Mouse (Mus musculus) CH12F3 (cell line): ENCODE measurements around the gene Tmem156.

Experiments used
- in situ Hi-C: fragments of 300-500 bp; cut with MboI; formaldehyde crosslinking; loops from 2 replicates; pipeline ENCODE4 v1.14.3; 2020; ENCODE audit warnings: low sequenced_read_pairs

The Tmem156 gene

DNA sequence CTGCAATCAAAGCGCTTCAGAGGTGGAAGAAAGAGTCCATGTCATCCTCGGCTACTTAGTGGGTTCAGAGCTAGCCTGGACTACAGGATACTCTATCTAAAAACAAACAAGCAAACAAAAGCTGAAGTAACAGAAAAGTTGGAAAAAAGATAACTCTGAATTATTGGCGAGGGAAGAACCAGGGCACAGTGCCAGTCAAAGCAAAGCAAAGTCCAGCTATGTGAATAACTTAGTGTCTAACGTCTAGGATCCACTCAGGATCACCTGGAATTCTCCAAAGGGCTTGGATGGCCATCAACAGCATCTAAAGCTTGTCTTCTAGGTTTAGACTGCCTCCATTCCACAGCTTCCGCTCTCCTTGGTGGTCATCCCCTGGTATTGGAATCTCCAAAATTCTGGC, 5.5 kb upstream of the Tmem156 start:
- in situ Hi-C loops, result no loop called here

DNA sequence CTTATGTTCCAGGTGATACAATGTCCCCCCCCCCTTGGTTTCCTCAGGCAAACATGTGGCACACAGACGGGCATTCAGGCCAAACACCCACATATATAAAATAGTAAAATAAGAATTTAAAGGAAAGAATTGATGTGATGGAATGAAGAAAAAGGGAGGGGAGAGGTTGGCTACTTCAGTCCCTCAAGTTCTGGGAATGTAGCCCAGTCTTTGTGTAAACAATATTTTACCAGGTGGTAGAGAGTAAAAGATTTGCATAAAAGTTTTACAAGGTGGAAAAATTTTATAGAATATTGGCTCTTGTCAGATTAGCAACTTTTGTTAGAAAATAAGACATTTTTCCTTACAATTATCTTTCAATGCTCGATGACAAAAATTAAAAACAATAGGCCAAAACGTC, 4.9 kb upstream of the Tmem156 start:
- in situ Hi-C loops, result no loop called here

DNA sequence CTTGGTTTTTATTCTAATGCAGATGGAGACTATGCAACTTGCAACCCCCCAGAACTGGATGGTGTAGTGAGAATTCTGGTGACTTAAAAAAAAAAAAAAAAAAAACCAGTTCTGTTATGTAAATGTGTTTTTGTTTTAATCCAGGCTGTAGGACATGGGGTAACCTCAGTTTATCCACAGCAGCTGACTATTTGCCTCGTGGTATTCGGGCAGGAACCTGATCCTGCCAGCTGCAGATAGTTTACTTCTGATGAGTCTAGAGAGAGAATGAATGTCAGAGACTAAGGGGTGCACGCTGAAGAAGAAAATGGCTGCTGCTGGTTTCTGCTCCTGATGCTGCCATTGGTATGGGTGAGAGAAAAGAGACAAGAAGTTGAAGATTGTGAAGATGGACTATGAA, 4.2 kb upstream of the Tmem156 start:
- in situ Hi-C loops, result no loop called here

DNA sequence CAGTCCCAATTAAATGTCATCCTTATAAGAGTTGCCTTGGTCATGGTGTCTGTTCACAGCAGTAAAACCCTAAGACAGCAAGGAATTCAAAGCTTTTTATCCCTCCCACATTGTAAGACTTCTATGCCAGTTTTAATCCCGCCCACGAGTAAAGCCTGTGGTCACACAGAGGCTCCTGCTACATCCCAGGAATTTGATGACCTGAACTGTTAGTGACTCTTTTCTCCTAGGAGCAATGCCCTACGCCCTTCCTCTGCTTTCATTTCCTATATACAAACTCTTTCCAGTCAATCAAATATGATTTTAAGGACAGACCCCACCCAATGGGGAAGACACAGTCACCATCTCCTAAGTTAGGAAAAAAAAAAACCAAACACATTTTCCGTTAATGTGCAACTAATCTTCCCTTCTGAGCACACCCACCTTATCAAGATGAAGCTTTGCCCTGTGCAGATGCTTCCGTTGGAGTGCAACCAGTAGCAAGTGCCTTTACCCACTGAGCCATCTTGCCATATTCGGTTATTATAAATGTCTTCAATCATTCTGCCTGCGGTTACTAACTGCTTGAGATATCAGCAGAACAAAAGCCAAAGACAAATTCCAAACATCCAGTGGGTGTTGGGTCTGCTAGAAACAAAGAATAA, 3.1 kb upstream of the Tmem156 start:
- in situ Hi-C loops, result no loop called here

DNA sequence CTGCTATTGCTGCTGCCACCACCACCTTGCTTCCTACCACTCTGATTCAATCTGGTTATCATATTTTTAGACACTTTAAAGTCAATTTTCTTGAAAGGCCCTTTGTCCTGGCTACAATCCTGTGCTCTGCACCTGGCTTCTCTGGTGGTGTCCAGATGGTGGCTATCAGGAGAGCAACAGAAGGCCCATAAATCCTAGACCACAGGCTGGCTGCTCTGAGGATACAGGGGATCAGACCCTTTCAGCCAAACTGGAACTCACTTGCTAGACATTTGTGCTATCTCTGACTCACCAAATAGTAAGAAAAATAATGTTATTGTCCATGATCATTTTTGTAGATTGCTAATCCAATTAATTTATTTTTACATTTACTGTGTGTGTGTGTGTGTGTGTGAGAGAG, 1.8 kb upstream of the Tmem156 start:
- in situ Hi-C loops, result no loop called here

DNA sequence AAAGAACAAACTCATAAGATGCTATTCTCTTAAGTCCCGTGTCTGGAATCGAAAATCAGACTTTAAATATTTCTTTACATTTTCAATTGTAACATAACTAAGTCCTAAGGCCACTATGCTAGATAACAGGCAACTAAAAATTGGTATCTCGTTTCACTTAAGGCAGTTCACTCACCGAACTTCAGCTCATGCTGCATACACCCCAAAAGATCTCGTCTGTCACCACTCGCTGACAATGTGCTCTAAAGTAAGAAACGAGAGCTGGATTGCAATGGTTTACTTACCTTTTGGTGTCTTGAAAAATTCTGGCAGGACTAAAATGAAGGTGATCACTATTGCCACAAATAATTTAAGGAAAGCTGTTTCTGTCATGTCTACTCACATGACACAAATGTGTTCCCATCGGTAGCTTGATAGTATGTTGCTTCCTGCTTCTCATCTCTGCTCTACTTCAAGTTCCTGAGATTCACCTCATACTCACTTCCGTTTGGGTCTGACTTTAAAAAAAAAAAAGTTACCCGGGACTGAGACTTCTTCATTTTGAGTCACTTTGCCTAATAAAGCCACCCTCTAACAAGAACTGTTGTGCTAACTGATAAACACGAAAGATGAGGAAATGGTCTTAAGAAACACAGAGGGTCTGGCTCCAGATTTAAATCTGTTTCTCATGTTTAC, 611 bp downstream of the Tmem156 start:
- in situ Hi-C loops, result no loop called here

DNA sequence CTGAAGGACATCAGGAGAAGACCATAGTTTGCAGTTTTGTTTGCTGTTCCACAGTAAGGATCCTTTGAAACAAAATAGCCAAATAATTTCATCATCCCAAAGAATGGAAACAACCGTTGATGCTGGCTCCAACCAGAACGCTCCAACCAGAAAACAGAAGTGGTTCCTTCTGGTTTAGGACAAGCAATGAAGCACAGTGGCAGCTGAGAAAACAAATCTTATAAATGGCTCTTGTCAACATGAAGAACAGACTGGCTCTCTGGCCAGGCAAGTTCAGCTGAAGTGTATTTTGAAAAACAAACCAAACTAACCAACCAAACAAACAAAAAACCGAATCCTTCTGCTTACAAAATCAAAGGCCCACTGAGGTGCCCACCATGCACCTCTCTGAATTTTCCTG, 2.2 kb downstream of the Tmem156 start:
- in situ Hi-C loops, result no loop called here

DNA sequence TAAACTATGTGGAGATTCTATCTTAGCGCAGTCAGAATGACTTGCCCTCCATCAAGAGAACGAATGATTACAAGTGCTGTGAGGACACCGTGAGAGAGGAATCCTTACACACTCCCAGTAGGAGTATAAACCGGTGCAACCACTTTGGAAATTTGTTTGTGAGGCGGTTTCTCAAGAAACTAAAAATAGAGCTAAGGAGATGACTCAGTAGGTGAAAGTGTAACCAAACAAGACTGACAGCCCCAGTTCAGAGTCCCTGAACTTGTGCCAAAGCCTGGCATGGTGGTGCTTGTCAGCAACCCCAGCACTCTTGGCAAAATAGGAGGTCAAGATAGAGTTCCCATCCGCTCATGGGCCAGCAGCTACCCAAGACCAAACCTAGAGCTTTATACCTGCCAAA, 5.4 kb downstream of the Tmem156 start:
- in situ Hi-C loops, result no loop called here

DNA sequence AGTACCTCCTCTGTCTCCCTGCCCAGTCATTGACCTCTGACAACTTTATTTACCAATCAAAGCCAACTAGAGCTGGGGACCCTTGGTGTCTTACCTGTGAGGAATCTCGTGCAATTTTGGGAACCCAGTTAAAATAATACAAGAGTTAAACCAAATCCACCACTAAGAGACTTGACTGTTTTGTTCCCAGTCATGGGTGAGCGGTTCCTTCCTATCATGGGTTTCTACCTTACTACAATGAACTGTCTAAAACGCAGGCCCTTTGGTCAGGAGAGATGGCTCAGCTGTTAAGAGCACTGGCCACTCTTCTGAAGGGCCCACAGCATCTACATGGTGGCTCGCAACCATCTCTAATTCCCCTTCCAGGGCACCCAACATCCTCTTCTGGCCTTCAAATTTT, 10.1 kb downstream of the Tmem156 start:
- in situ Hi-C loops, result no loop called here

DNA sequence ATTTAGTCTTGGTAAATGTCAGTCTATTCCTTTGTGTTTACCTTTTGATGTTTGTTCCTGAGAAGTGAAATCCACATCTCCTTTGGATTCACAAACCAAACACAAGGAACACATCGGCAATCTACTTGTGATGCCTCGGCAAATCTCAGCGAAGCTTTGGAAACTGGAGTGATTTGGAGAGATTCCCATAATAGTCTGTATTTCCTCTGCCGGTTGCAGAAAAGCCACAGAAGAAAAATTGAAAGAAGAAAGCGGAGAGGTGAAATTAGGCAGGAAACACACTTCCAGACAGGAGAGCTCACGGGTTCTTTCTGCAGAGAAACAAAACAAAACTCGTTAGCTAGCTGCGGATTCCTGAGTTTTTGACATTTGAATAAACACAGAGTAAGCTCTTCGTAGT, 12.1 kb downstream of the Tmem156 start:
- in situ Hi-C loops, result no loop called here

DNA sequence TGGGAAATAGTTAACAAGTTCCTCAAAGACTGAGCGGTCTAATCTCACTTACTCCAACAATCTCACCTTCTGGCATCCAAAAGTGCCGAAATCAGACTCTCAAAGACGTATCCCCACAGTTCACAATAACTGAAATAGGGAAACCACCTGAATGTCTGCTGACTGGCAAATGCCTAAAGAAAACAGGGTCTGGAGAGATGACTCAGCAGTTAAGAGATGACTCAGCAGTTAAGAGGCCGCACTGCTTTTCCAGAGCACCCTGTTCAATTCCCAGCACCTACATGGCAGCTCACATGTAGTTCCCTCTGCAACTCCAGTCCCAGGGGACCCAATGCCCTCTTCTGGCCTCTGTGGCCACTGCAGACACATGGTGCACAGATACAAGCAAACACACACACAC, 13.9 kb downstream of the Tmem156 start:
- in situ Hi-C loops, result no loop called here

DNA sequence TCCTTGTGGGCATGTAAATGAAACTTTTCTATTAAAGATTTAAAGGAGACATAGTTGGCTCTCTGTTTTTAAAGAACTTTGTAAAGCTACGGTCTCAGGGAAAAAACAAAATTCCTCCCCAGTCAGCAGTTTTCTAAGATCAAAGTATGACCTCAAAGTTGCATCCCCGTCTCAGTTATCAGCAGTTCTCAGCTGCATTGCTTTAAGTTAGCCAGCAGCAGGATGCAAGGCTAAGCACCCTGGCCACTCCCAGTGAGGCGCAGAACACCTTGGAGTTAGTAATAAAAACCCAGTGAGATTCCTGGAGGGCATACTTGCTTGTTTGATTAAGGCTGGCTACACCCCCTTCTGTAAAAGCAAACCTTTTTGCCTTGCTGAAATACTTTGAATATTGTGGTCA, 15.2 kb downstream of the Tmem156 start:
- in situ Hi-C loops, result no loop called here

DNA sequence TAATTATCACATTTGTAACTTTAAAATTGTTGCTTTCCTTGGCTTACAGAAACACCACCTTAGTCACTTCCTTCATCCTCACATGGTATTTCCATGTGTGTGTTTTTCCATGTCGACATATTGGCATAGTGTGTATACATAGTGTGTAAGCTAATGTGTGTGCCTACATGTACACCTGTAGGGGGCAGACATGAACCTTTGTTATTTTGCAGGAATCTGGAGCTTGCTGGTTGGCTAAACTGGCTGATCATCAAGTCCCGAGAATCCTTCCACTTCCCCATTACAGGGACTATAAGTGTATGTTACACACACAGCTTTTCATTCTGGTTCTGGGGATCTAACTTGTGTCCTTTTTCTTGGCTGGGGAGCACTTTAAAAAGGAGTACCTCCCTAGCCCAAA, 15.8 kb downstream of the Tmem156 start:
- in situ Hi-C loops, result no loop called here

DNA sequence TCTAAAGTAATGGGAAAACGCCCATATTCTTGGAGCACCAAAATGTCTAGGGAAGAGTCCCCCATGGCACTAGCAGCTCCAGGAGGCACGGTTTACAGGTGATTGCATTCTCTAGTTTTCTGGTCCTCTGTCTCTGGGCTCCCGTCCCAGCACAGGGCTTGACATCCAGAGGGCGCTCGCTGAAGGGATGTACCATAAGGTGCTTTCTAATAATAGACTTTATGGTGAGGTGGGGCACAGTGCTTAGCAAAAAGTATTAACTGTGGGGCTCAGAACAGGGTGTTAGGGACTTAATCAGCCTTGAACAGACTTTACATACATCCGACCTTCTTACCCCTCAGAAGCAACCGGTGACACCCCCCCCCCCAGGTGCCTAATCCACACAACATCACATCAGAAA, 17.2 kb downstream of the Tmem156 start:
- in situ Hi-C loops, result no loop called here

DNA sequence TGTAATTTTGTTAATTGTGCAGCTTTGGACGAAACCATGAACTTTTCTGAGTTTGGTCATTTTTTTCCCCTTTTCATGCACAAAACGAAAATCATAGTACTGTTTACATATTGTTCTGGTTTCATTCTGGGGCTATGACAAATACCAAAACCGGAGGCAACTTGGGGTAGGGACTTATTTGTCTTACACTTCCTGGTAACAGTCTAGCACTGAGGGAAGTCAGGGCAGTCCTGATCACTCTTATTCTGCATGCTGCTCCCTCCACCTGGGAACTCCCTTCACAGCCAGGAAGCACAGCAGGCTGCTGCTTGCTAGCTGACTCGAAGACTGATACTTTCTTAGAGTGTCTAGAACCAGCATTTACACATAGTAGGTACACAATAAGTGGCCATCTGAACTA, 18.7 kb downstream of the Tmem156 start:
- in situ Hi-C loops, result no loop called here

DNA sequence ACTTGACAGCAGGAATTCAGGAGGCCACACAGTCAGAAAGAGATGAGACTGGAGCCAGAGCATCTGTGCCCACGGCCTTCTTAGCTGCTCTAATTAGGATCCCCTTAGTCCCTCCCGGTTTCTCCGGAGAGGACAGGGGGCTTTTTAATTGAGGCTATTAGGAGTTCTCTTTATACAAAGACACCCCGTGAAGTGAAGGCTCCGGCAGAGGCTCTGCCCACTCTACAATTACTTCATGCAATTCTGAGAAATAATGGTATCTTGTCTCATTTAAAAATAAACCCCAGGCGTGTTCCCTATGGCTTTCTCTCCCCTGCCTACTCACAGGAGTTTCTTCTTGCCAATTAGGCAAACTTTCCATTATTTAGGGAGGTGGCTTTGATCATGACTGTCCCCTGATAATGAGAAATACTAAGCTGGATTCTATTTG, 20.2 kb downstream of the Tmem156 start:
- in situ Hi-C loops, result no loop called here

DNA sequence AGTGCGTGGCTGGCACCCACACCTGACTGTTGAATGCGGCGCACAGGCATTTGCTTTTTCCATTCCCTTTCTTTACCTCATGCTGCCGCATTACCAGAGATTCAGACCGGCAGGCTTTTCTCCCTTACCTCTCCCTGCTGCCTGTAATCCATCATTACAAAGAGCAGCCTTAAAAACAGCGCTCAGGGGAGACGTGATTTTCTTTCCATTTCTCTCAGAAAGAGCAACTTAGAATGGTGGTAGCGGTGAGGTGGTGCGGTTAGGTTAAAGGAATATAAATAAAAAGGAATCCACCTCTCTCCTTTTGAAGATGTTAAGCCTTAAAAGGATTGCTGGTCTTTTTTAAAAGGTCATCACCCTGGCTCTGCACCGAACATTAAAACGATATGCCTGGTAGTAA, 22.1 kb downstream of the Tmem156 start:
- in situ Hi-C loops, result no loop called here

DNA sequence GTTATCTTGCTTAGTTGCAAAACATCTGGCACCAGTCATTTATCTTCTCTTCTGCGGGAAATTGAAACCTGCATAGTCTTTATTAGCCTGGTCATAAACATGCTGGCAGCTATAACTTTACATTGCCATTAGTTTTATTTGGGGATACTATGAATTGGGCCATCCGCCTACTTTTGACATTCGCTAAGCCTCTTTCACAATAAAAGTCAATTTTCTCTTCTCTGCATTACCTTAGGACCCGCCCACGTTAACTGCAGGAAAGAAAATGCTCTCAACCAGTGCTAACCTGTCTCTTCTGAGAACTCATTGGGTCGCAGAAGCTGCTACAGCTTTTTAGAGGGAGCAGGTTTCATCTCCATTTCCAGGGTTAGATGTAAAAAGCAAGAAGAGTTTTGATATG, 23.8 kb downstream of the Tmem156 start:
- in situ Hi-C loops, result no loop called here

DNA sequence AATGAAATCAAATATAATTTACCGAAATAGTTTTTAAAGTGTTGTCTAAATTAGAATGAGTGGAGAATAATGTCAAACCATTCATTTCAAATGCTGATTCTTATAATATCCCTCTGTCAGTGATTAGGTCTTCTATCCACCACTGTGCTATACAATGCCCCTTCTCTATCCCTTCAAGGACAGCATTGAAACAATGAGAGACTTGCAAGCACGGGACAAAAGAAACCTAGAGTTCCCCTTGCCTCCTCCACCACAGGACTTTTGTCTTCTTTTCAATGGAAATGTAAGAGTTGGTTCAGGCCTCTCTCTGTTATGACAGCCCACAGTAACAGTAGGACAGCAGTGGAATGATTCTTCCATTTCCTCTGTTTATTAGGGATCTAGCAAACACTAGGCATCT, 28.7 kb downstream of the Tmem156 start:
- in situ Hi-C loops, result no loop called here

DNA sequence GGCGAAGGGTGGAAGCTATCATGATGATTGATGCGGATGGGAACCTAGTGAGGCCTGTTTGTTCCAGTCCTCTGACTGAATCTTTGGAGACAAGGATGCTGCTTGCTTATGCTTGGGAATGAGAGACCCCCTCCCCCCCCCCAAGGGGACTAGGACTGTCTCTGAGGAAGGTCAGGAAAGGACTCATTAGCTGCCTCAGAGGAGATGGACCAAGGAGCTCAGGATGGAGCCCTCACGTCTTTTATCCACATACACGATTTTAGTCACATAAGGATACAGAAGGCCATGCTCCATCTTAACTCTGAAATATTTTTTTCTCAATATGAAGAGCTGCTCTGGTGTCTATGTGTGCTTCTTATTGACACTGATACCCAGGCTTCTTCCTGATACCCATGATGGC, 29.7 kb downstream of the Tmem156 start:
- in situ Hi-C loops, result no loop called here

DNA sequence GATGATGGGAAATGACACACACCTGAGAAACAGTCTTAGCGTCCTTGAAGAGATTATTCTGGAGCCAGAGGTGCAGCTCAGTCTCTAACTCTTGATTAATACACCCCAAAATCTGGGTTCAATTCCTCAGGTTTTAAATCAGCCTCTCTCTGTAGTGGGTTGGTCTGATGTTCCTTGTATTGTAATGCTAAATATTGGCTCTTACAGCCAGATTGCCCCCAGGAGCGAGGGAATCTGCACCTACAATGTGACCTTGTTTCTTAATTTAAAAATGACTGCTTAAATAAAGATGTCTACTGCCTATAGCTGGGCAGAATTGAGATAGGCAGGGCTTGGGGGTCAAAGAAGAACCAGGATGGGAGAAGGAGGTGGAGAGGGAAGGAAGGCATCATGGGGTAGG, 32.1 kb downstream of the Tmem156 start:
- in situ Hi-C loops, result no loop called here

DNA sequence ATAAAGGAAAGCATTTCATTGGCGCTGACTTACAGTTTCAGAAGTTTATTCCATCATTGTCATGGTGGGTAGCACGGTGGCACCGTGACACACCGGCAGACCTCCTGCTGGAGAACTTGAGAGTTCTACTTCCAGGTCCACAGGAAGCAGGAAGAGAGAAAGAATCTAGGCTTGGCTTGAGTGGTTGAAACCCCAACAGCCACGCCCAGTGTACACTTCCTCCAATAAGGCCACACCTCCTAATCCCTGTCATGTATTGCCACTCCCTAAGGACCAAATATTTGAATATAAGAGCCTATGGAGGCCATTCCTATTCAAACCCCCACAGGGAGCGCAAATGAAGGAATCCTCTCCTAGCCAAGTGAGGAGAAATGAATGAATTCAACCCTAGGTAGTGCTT, 34.3 kb downstream of the Tmem156 start:
- in situ Hi-C loops, result no loop called here

DNA sequence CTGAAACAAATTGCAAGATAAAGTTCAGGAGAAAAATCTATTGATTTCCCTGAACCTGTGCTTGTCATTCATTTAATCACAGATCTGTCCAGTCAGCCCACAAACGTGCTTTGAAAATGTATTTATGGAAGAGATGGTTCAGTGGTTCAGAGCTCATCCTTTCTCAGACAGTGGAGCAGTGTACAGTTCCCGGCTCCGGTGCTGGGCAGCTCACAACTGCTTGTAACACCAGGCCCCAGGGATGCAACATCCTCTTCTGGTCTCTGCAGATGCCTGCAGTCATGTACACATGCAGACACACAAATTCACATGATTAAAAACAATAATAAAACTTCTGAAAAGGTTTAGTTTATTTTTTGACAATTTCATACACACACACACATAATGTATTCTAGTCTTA, 40.4 kb downstream of the Tmem156 start:
- in situ Hi-C loops, result no loop called here
